Mouse (Mus musculus) CD8-positive naive resting alpha-beta T cell, adult 57 days (primary cell): ENCODE measurements around the gene Plk2. TPM values are rescaled to one million over a fixed set of nuclear protein-coding genes. Genes with fewer than 3 reads are reported as not detected.

Experiments
- total RNA-seq: library from RNA; stranded (reverse); gene quantifications from one replicate; pipeline ENCODE4 v1.2.4, GENCODE M21; 2023

The Plk2 gene
- 45.5 TPM for total RNA-seq

GRCm38 (mm10) chr13:110394291-110395178 lies at the start of gene Plk2:
Plk2 (plus strand) TSS chr13:110395046.

GRCm38 (mm10) chr13:110356941-110357340 lies 37.9 kb upstream of the Plk2 start, which contains the start of gene Gapt:
Gapt (minus strand) TSS chr13:110357199.

Other genes with a start within 250 kb of the Plk2 start
- gene Rab3c, start 114.0 kb upstream of the Plk2 start, total RNA-seq = not detected
- gene Gapt, start 37.8 kb upstream of the Plk2 start, total RNA-seq = 1.2 TPM